Mouse (Mus musculus) liver, postnatal 0 days (tissue): ENCODE measurements around the gene Sart3.

Experiments used
- CTCF ChIP-seq: sonication (generic); IDR thresholded peaks from 2 replicates; pipeline ENCODE4 v1.5.1; 2016; ENCODE audit warnings: antibody characterized with exemption, low read depth
- EP300 ChIP-seq: IDR thresholded peaks from 2 replicates; pipeline ENCODE4 v1.6.1; 2016; ENCODE audit warnings: antibody characterized with exemption, low read depth, mild to moderate bottlenecking

DNA sequence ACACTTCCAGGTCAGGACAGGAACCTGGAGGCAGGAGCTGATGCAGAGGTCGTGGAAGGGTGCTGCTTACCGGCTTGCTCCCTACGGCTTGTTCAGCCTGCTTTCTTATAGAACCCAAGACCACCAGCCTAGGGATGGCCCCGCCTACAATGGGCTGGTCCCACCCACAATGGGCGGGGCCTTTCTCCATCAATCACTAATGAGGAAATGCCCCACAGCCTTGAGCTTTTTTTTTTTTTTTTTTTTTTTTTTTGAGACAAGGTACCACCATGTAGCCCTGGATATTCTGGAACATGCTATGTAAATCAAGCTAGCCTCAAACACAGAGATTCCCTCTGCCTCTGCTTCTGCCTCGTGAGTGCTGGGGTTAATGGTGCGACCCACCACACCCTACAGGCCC lies 9.6 kb upstream of the Sart3 start:
- TF ChIP-seq CTCF (no peak), EP300 (no peak)
